Mouse (Mus musculus): ENCODE measurements around the gene Fgf3. TPM values are rescaled to one million over a fixed set of nuclear protein-coding genes. Genes with fewer than 3 reads are reported as not detected.
A peak's percentile ranks its signal among the peaks of the same experiment; 100 is the strongest.

Fgf3 gene
- polyA plus RNA-seq, 1 experiment from 2014 or later, result 1.2 TPM

- no peak for DNase-seq (ENCODE audit: extremely low spot score, low spot score)
- peak overlapping the region; percentile 53; the same call in 1 of the 2 replicates for H3K27ac ChIP-seq
- no peaks in the 10 kb centered on the region for H3K9me3 ChIP-seq
- peaks cover 50% of the 10 kb centered on the region for H3K4me1 ChIP-seq
- H3K27me3 ChIP-seq (ENCODE audit: poor library complexity, severe bottlenecking), result peaks cover 100% of the 10 kb centered on the region
- no peak overlapping the region for H3K4me3 ChIP-seq
- no peaks in the 10 kb centered on the region for H3K36me3 ChIP-seq (replicated peaks)
- 88% methylated on average over 2 of the region's 2 CpGs for WGBS
Measured at GRCm38 (mm10) chr7:144891863-144892262, 54.0 kb downstream of the Fgf3 start.

DNA sequence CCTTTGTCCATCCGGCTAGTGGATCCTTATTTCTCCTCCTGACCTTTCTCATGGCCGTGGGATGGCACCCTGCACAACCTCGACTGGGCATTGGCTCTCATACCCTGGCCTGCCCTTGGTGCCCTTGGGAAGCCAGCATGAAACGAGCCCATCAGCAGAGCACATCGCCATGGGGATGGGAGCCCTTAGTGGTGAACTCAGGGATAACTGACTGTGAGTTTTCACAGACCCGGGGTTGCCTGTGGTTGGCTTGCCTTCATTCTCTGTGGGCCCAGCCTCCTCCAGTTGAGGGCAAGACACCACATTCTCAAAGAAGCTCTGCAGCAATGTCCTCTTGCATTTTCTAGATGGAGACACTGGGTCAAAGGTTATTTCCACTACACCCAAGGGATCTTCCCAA, 54.4 kb downstream of the Fgf3 start:
- Histone ChIP-seq H3K36me3 (replicated peaks) (no peaks in the 10 kb centered on the region), H3K4me1 (peaks cover 55% of the 10 kb centered on the region), H3K9me3 (no peaks in the 10 kb centered on the region), H3K27me3 (ENCODE audit: poor library complexity, severe bottlenecking) (peaks cover 100% of the 10 kb centered on the region), H3K4me3 (no peak overlapping the region), H3K27ac (no peak overlapping the region)
- WGBS, result 48% methylated on average over 6 of the region's 6 CpGs
- no peak for DNase-seq (ENCODE audit: extremely low spot score, low spot score)

Other genes starting within 250 kb of the Fgf3 start
- 17.9 and 22.3 TPM in 2 replicates for gene Ano1, start 86.1 kb upstream of the Fgf3 start, polyA plus RNA-seq (2016; fragmentation: Nextera tagmentation; extraction: Ambion mirVana)
- not detected in 2 replicates for gene Fgf4, start 9.3 kb downstream of the Fgf3 start, polyA plus RNA-seq (2016; fragmentation: Nextera tagmentation; extraction: Ambion mirVana)
- gene Fgf15, start 58.4 kb downstream of the Fgf3 start, polyA plus RNA-seq (2016; fragmentation: Nextera tagmentation; extraction: Ambion mirVana), result 60.7 and 78.7 TPM in 2 replicates
- 24.6 and 26.7 TPM in 2 replicates for gene LTO1, start 77.0 kb downstream of the Fgf3 start, polyA plus RNA-seq (2016; fragmentation: Nextera tagmentation; extraction: Ambion mirVana)
- 233 and 246 TPM in 2 replicates for gene Ccnd1, start 101.8 kb downstream of the Fgf3 start, polyA plus RNA-seq (2016; fragmentation: Nextera tagmentation; extraction: Ambion mirVana)